Mouse (Mus musculus) forebrain, embryonic 16.5 days (tissue): Measurements from ENCODE around the gene Nup153. TPM values are rescaled to one million over a fixed set of nuclear protein-coding genes. Genes with fewer than 3 reads are reported as not detected.

Experiments used
- ATAC-seq: fragments of 200-750 bp; cut with Nextera tagmentation; 2 replicates; pipeline ENCODE4 v1.8.0; 2017; ENCODE audit warnings: mild to moderate bottlenecking, moderate library complexity
- H3K27ac ChIP-seq: fragments of 300-500 bp; sonication (generic); 2 replicates; pipeline ENCODE4 v1.5.1; 2014; ENCODE audit warnings: low read length, control low read depth
- H3K27me3 ChIP-seq: fragments of 300-500 bp; sonication (generic); replicated peaks from 2 replicates; pipeline ENCODE4 v1.6.1; 2014; ENCODE audit warnings: low read length; ENCODE audit not compliant: control insufficient read depth, insufficient read depth
- H3K36me3 ChIP-seq: fragments of 300-500 bp; sonication (generic); 2 replicates; pipeline ENCODE4 v1.6.1; 2014; ENCODE audit not compliant: control insufficient read depth, insufficient read depth
- H3K4me1 ChIP-seq: fragments of 300-500 bp; sonication (generic); replicated peaks from 2 replicates; pipeline ENCODE4 v1.6.1; 2014; ENCODE audit warnings: low read length; ENCODE audit not compliant: control insufficient read depth, insufficient read depth
- H3K4me2 ChIP-seq: fragments of 300-500 bp; sonication (generic); 2 replicates; pipeline ENCODE4 v1.6.1; 2014; ENCODE audit warnings: mild to moderate bottlenecking, low read length, control low read depth
- H3K4me3 ChIP-seq: fragments of 300-500 bp; sonication (generic); replicated peaks from 2 replicates; pipeline ENCODE4 v1.5.1; 2014; ENCODE audit warnings: mild to moderate bottlenecking, low read length, control low read depth
- H3K9ac ChIP-seq: fragments of 300-500 bp; sonication (generic); replicated peaks from 2 replicates; pipeline ENCODE4 v1.6.1; 2014; ENCODE audit warnings: low read depth, low read length, control low read depth
- H3K9me3 ChIP-seq: fragments of 300-500 bp; sonication (generic); 2 replicates; pipeline ENCODE4 v1.6.1; 2016; ENCODE audit warnings: low read length; ENCODE audit not compliant: control insufficient read depth
- WGBS: fragments of 180-500 bp; shearing (Covaris S2); extraction: QIAGEN DNeasy Blood & Tissue Kit; methylation state at CpG from one replicate; pipeline ENCODE4 v1.1.7; 2014; 5-methylcytosine and 5-hydroxymethylcytosine counted together
- polyA plus RNA-seq: library from polyadenylated mRNA; unstranded; fragments of >200 nt; fragmentation: Nextera tagmentation; extraction: Ambion mirVana; gene quantifications from 2 replicates; pipeline ENCODE4 v1.2.1, GENCODE M21; 2015

Nup153 gene
- polyA plus RNA-seq, 1 experiment from 2014 or later, result 21.7 TPM

DNA sequence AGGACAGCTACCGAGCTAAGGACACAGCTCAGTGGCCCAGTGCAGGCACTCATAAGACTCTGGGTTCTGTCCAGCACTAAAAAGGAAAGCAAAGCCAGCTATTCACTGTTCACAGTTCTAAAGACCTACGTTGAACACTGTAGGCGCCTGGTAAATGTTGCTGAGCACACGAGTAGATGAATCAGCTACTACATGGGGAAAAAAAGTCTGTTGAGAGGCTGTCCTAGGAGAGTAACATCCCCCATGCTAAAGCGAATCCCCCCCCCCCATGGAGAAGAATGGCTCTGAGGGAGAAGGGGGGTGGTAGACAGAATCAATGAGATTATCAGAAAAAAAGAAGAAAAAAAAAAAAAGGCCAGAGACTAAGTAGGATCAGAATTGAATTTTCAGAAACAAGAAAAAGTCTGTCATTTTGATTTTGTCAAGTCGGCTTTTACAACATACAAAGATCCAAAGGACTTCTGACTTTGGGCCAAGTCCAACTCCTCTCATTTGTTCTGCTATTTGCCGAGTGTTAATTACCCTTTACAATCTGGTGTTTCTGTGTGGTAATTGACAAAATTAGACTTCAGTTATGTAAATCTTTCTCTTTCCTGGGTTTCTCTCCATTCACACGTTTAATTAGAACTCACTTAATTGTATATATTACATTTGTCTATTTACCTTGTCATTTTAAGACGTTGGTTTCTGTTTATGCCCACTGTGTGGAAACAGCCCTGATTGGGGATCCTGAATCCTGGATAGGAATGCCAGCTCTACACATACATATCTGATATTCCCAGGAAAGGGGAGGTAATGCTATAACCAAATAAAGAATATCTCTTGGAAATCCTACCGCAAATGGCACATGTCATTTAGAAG, 86.9 kb downstream of the Nup153 start:
- H3K27me3 ChIP-seq, result no peaks in the 10 kb centered on the region; the same call in 1 of the 2 replicates
- 37% methylated on average over 10 of the region's 10 CpGs for WGBS
- peak overlapping the region; percentile 70 for H3K27ac ChIP-seq
- peak; percentile 88 for ATAC-seq
- no peak overlapping the region for H3K4me2 ChIP-seq
- H3K4me3 ChIP-seq, result no peak overlapping the region
- H3K9ac ChIP-seq, result no peak overlapping the region
- no peaks in the 10 kb centered on the region for H3K36me3 ChIP-seq
- peaks cover 7% of the 10 kb centered on the region for H3K9me3 ChIP-seq
- peaks cover 4% of the 10 kb centered on the region; the same call in 1 of the 2 replicates for H3K4me1 ChIP-seq

- peak overlapping the region; percentile 83 for H3K27ac ChIP-seq
- peaks cover 15% of the 10 kb centered on the region for H3K4me1 ChIP-seq
- WGBS, result 7% methylated on average over 6 of the region's 6 CpGs
- peak overlapping the region; percentile 31 for H3K4me3 ChIP-seq
- peak; percentile 84 for ATAC-seq
- H3K4me2 ChIP-seq, result peak overlapping the region; percentile 54
- H3K9ac ChIP-seq, result peak overlapping the region; percentile 48; the same call in 1 of the 2 replicates
- H3K9me3 ChIP-seq, result peaks cover 3% of the 10 kb centered on the region; the same call in 1 of the 2 replicates
- no peaks in the 10 kb centered on the region for H3K36me3 ChIP-seq
- no peaks in the 10 kb centered on the region for H3K27me3 ChIP-seq
Measured at GRCm38 (mm10) chr13:46634133-46634488, 93.6 kb downstream of the Nup153 start.

DNA sequence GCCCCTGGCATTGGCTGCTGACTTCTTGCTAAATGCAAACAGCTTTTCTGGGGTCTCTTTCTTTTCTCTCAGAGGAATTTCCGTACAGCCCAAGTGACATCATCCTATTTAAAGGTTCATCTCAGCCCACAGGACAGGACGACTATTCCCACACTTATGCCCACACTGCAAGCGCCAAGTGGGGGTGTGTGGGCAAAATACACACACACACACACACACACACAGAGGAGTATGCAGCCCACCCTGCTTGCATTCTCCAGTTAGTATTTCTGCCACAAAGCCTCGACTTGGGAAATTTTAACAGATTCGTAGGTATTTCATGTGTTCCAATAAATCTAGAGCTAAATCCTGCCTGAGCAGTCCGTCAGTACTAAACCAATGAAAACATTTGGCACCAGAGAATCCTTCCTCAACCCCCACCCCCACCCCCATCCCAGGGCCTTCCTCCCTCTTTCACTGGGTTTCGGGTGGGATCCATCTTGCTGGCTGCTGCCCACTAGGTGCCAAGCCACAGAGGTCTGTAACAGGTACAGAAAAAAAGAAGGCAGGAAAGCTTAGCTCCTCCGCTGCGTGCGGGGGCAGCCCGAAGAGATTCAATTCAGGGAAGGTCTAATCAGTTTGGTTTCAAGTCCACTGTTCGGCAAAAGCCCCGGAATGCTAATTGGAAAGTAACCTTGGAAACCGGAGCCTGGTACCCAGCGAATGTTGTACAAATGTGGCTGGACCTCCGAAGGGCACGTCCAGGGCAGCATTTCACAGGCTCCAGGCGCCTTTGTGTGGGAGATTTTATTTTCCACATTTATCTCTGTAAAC, 94.2 kb downstream of the Nup153 start:
- Histone ChIP-seq H3K4me2 (peak overlapping the region; percentile 54), H3K4me1 (peaks cover 15% of the 10 kb centered on the region), H3K9ac (peak overlapping the region; percentile 48), H3K27ac (peak overlapping the region; percentile 83), H3K27me3 (no peaks in the 10 kb centered on the region), H3K36me3 (no peaks in the 10 kb centered on the region), H3K4me3 (peak overlapping the region; percentile 31), H3K9me3 (peaks cover 3% of the 10 kb centered on the region; the same call in 1 of the 2 replicates)
- WGBS, result 6% methylated on average over 18 of the region's 18 CpGs
- ATAC-seq, result peak; percentile 85

- Histone ChIP-seq H3K9ac (no peak overlapping the region), H3K9me3 (peaks cover 3% of the 10 kb centered on the region; the same call in 1 of the 2 replicates), H3K4me1 (peaks cover 19% of the 10 kb centered on the region), H3K27ac (no peak overlapping the region), H3K4me2 (no peak overlapping the region), H3K4me3 (no peak overlapping the region), H3K27me3 (no peaks in the 10 kb centered on the region), H3K36me3 (no peaks in the 10 kb centered on the region)
- 58% methylated on average over 4 of the region's 4 CpGs for WGBS
- ATAC-seq, result no peak
Measured at GRCm38 (mm10) chr13:46632796-46633195, 94.9 kb downstream of the Nup153 start.

Other genes starting within 250 kb of the Nup153 start
- 15.6 and 18.0 TPM in 2 replicates for gene Cap2, start 226.1 kb downstream of the Nup153 start, polyA plus RNA-seq
- gene Fam8a1, start 58.4 kb downstream of the Nup153 start, polyA plus RNA-seq, result 19.0 and 20.1 TPM in 2 replicates
- gene Kif13a, start 201.9 kb upstream of the Nup153 start, polyA plus RNA-seq, result 5.3 and 7.0 TPM in 2 replicates